Mouse (Mus musculus) intestine, embryonic 15.5 days (tissue): ENCODE data around the gene Psme1. TPM values are rescaled to one million over a fixed set of nuclear protein-coding genes. Genes with fewer than 3 reads are reported as not detected.

Experiments used
- ATAC-seq: fragments of 200-750 bp; cut with Nextera tagmentation; 2 replicates; pipeline ENCODE4 v1.8.0; 2017; ENCODE audit warnings: moderate TSS enrichment, moderate library complexity
- H3K27ac ChIP-seq: fragments of 300-500 bp; sonication (generic); 2 replicates; pipeline ENCODE4 v1.5.1; 2015; ENCODE audit warnings: mild to moderate bottlenecking, inconsistent platforms
- H3K27me3 ChIP-seq: fragments of 300-500 bp; sonication (generic); replicated peaks from 2 replicates; pipeline ENCODE4 v1.6.1; 2015; ENCODE audit warnings: inconsistent platforms
- H3K36me3 ChIP-seq: fragments of 300-500 bp; sonication (generic); 2 replicates; pipeline ENCODE4 v1.6.1; 2015; ENCODE audit warnings: inconsistent platforms
- H3K4me1 ChIP-seq: fragments of 300-500 bp; sonication (generic); replicated peaks from 2 replicates; pipeline ENCODE4 v1.6.1; 2015; ENCODE audit warnings: inconsistent platforms
- H3K4me2 ChIP-seq: fragments of 300-500 bp; sonication (generic); replicated peaks from 2 replicates; pipeline ENCODE4 v1.6.1; 2015; ENCODE audit warnings: mild to moderate bottlenecking, inconsistent platforms
- H3K4me3 ChIP-seq: fragments of 300-500 bp; sonication (generic); replicated peaks from 2 replicates; pipeline ENCODE4 v1.5.1; 2015; ENCODE audit warnings: inconsistent platforms
- H3K9ac ChIP-seq: fragments of 300-500 bp; sonication (generic); 2 replicates; pipeline ENCODE4 v1.6.1; 2015; ENCODE audit warnings: inconsistent platforms
- H3K9me3 ChIP-seq: fragments of 300-500 bp; sonication (generic); 2 replicates; pipeline ENCODE4 v1.6.1; 2016; ENCODE audit warnings: inconsistent platforms
- WGBS: fragments of 180-500 bp; shearing (Covaris S2); methylation state at CpG from one replicate; pipeline ENCODE4 v1.1.7; 2015; 5-methylcytosine and 5-hydroxymethylcytosine counted together
- polyA plus RNA-seq: library from polyadenylated mRNA; unstranded; fragments of >200 nt; fragmentation: Nextera tagmentation; extraction: Ambion mirVana; gene quantifications from 2 replicates; pipeline ENCODE4 v1.2.1, GENCODE M21; 2015

The Psme1 gene
- polyA plus RNA-seq, 1 experiment from 2014 or later: 197 TPM

DNA sequence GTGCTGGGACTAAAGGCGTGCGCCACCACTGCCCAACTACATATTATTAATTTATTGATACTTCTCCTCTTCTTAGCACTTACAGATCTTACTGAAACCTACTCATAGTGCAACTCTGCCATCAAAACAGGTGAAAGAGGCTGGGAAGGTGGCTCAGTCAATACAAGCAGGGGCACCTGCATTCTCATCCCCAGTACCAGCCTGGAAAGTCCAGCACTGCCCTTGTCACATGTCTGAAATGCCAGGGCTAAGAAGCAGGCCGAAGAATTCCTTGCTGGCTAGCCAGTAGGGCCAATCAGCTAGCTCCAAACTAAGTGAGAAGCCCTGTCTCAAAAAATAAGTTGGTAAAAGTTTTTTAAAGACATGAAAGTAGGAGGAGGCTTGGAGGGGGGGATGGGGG, 20.3 kb upstream of the Psme1 start:
- Histone ChIP-seq H3K4me1 (peaks cover 13% of the 10 kb centered on the region), H3K9ac (no peak overlapping the region), H3K4me3 (no peak overlapping the region), H3K4me2 (no peak overlapping the region), H3K27me3 (no peaks in the 10 kb centered on the region), H3K27ac (0 out of 2 replicates have a peak overlapping the region, but pooled peaks have one; percentile 64), H3K9me3 (no peaks in the 10 kb centered on the region), H3K36me3 (no peaks in the 10 kb centered on the region)
- WGBS: 86% methylated on average over 3 of the region's 3 CpGs
- no peak for ATAC-seq

DNA sequence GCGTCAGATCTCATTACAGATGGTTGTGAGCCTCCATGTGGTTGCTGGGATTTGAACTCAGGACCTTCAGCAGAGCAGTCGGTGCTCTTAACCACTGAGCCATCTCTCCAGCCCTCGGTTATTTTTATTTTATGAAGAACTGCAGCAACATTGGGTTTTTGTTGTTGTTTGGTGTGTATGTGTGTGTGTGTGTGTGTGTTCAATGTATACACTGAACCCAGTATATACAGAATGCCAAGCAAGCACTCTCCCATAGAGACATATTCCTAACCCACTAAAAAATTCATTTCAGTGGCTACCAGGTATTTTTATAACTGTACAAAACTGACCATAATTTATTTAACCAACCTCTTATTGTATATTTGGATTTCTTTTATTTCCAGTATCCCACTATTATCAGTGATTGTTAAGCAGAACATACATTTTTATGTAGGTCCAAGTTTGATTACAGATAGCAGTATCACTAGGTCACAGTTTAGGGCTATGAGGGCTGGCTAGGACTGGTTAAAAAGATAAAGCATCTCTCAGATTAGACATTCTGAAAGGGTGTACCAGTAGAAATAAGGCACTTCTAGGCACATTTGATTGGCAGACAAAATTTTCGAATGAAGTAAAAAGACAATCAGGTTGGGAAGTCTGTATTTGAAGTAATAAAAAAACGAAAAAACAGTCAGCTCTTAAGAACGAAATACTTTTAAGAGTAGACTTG, 19.0 kb upstream of the Psme1 start:
- H3K4me2 ChIP-seq: peak overlapping the region; percentile 68
- peak overlapping the region; percentile 97; the same call in 1 of the 2 replicates for H3K27ac ChIP-seq
- no peak for ATAC-seq
- peaks cover 13% of the 10 kb centered on the region for H3K4me1 ChIP-seq
- no peak overlapping the region for H3K9ac ChIP-seq
- H3K36me3 ChIP-seq: no peaks in the 10 kb centered on the region
- no peaks in the 10 kb centered on the region for H3K9me3 ChIP-seq
- H3K27me3 ChIP-seq: no peaks in the 10 kb centered on the region
- no peak overlapping the region for H3K4me3 ChIP-seq
- WGBS: 52% methylated on average over 6 of the region's 6 CpGs

DNA sequence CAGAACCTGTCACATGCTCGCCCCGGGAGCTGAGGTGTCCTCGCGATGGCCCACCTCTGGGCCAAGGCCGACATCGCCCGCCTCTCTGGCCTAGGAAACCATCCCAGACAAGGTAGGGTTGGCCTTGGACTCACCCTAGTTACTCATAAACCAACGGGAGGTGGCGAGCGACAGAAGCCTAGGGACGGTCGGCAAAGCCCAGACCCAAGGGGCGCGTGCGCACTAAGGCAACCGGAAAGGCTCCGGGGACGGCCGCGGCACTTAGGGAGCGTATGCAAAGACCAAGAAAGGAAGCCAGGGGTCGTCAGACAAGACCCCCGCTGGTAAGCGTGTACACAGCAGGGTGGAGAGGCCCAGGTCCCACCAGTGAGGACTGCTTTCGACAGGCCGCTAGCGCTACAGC, 18.1 kb upstream of the Psme1 start, which contains the start of gene Dcaf11:
Gene Dcaf11, plus strand, starts transcription at position 208 of the 403 bp plus-strand sequence.
- Histone ChIP-seq H3K27ac (peak within 1 kb of the TSS; percentile 97), H3K4me1 (peaks cover 13% of the 10 kb centered on the region), H3K27me3 (no peaks in the 10 kb centered on the region), H3K9me3 (no peaks in the 10 kb centered on the region), H3K36me3 (peaks cover 7% of the 10 kb centered on the region; the same call in 1 of the 2 replicates), H3K4me2 (peak within 1 kb of the TSS; percentile 68), H3K9ac (peak within 1 kb of the TSS; percentile 74), H3K4me3 (peak within 1 kb of the TSS; percentile 61)
- ATAC-seq: peak; percentile 89
- under 1% methylated on average over 27 of the region's 27 CpGs for WGBS

DNA sequence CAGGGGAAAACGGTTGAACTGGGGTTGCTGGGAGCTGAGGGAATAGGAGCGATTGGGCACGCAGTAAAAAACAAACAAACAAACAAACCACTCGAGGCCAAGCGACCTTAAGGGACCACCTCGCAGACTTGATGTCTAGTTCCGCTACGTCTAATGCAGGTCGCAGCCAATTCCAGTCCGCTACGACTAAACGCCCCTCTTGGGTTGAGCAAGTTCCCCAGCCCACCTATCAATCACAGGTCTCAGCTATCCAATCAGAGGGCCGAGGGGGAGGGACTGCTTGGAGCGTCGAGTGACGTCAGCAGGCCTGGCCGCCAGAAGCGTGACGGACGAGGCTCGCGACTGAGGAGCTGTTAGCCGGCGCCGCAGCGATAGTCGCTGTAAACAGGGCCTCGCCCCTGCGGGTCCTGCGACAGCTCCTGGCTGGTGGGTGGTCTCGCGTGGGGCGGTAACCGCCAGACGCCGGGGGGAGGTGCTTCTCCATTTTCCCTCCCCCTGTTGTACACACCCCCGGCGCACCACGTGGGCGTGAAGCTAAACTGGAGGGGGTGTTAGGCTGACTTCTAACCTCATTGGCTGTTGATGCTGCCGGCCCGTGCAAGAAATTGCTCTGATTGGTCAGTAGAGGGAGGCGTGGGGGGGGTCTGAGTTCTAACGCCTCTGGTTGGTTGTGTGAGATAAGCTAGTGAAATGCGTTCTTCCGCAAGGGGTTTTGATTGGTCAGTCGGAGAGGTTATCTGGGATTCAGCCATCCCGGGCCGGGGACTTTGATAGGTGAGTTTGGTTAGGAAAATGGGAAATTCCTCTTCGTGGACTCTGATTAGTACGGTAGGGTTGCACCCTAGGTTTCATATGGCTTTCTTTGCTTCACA, 17.5 kb upstream of the Psme1 start, which contains the start of gene A730061H03Rik:
Gene A730061H03Rik, minus strand, starts transcription at position 205 of the 872 bp plus-strand sequence.
- ATAC-seq: peak; percentile 96
- Histone ChIP-seq H3K4me2 (peak within 1 kb of the TSS; percentile 68), H3K9me3 (no peaks in the 10 kb centered on the region), H3K27ac (peak within 1 kb of the TSS; percentile 97), H3K4me3 (peak within 1 kb of the TSS; percentile 61), H3K9ac (peak within 1 kb of the TSS; percentile 74), H3K4me1 (peaks cover 13% of the 10 kb centered on the region), H3K36me3 (peaks cover 14% of the 10 kb centered on the region), H3K27me3 (no peaks in the 10 kb centered on the region)
- WGBS: under 1% methylated on average over 51 of the region's 51 CpGs

DNA sequence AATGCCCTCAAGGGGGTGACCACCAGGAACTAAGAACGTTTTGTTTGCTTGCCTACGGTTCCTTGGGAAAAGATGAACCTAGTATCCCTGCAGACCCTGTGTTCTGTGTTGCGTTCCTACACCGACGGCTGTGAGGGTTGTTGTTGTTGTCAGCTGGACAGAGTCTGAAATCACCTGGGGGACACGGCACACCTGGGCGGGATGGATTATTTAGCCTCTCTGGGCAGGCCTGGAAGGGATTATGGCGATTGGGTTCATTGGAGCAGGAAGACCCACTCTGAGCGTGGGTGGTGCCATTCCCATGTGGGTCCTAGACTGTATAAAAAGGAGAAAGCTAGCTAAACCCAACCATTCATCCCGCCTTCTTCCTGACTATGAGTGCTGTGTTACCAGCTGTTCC, 16.1 kb upstream of the Psme1 start:
- Histone ChIP-seq H3K9ac (no peak overlapping the region), H3K27me3 (no peaks in the 10 kb centered on the region), H3K27ac (no peak overlapping the region), H3K4me1 (peaks cover 13% of the 10 kb centered on the region), H3K4me3 (no peak overlapping the region), H3K4me2 (0 out of 2 replicates have a peak overlapping the region, but pooled peaks have one; percentile 68), H3K36me3 (peaks cover 22% of the 10 kb centered on the region), H3K9me3 (no peaks in the 10 kb centered on the region)
- WGBS: 84% methylated on average over 10 of the region's 10 CpGs
- no peak for ATAC-seq

DNA sequence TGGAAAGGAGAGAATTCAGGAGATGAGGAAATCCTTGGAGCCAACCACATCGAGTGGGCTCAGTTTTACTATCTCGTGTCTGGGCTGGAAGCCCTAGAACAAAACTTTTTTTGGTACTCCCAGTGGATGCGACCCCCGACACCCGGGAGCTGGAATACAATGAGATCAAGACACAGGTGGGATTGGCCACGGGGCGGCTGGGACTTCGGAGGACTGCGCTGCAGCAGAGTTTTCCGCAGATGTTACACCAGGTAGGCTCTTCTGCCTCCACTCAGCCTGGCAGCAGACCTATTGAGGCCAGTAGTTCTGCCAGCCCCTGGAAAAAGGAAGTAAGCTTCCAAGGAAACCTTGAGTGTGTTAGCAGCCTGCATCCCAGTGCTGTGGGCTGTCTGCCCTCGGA, 14.7 kb upstream of the Psme1 start:
- H3K27me3 ChIP-seq: no peaks in the 10 kb centered on the region
- H3K36me3 ChIP-seq: peaks cover 23% of the 10 kb centered on the region
- no peak overlapping the region for H3K4me3 ChIP-seq
- no peaks in the 10 kb centered on the region for H3K9me3 ChIP-seq
- peaks cover 13% of the 10 kb centered on the region for H3K4me1 ChIP-seq
- H3K4me2 ChIP-seq: no peak overlapping the region
- 91% methylated on average over 11 of the region's 11 CpGs for WGBS
- H3K27ac ChIP-seq: no peak overlapping the region
- no peak for ATAC-seq
- no peak overlapping the region for H3K9ac ChIP-seq

DNA sequence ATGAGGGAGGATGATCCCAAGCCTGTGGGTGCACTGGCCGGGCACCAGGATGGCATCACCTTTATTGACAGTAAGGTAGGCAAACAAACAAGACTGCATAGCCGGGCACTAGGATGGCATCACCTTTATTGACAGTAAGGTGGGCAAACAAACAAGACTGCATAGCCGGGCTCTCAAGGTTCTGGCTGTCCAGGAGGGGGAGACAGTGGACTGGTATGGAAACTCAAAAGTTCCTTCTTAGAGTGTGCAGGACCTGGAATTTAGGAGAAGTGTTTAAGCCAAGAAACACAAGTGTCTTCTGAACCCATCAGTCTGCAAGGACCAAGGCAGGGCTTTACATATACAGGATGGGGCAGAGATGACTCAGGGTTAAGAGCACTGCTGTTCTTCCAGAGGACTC, 12.2 kb upstream of the Psme1 start:
- WGBS: 67% methylated on average over 3 of the region's 3 CpGs
- H3K9ac ChIP-seq: no peak overlapping the region
- H3K4me3 ChIP-seq: no peak overlapping the region
- H3K4me2 ChIP-seq: no peak overlapping the region
- no peak for ATAC-seq
- peaks cover 13% of the 10 kb centered on the region for H3K4me1 ChIP-seq
- no peaks in the 10 kb centered on the region for H3K27me3 ChIP-seq
- no peaks in the 10 kb centered on the region for H3K9me3 ChIP-seq
- peaks cover 29% of the 10 kb centered on the region for H3K36me3 ChIP-seq
- H3K27ac ChIP-seq: no peak overlapping the region

DNA sequence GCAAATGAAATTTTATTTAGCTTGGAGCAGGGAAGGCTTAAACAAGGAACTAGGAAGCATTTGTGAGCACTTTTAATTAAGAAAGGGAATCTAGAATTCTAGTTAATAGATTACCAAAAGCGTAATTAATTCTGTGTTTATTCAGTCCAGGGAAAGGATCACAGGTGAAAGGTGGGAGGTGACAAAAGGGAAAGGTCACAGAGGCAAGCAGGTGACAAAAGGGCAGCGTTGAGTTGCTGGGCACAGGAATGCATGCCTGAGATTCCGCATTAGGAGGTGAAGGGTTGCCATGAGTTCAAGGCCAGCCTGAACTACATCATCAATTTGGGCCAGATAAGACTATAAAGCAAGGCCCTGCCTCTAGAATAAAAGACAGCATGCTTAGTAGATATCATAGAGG, 10.4 kb upstream of the Psme1 start:
- no peaks in the 10 kb centered on the region for H3K27me3 ChIP-seq
- H3K4me1 ChIP-seq: no peaks in the 10 kb centered on the region
- H3K36me3 ChIP-seq: peaks cover 29% of the 10 kb centered on the region
- no peak overlapping the region for H3K4me3 ChIP-seq
- H3K27ac ChIP-seq: no peak overlapping the region
- H3K4me2 ChIP-seq: no peak overlapping the region
- no peak for ATAC-seq
- WGBS: 74% methylated on average over 3 of the region's 3 CpGs
- H3K9me3 ChIP-seq: no peaks in the 10 kb centered on the region
- no peak overlapping the region for H3K9ac ChIP-seq

DNA sequence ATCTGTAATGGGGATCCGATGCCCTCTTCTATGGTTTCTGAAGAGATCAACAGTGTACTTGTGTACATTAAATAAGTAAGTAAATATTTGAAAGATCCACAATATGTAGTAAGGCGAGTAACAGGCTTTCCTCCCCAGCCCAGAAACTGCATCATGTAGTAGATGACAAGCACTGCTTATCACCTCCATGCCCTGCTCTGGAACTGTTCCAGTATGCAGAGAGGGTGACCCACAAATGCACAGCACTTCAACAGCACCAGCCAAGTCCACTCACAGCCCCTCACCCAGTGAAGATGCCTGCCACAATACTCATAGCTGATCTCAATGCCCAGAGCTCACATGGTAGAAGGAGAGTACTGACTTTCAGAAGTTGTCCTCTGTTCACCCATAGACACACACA, 7.3 kb upstream of the Psme1 start:
- ATAC-seq: no peak
- Histone ChIP-seq H3K27ac (no peak overlapping the region), H3K4me3 (no peak overlapping the region), H3K27me3 (no peaks in the 10 kb centered on the region), H3K36me3 (peaks cover 13% of the 10 kb centered on the region; the same call in 1 of the 2 replicates), H3K4me1 (peaks cover 3% of the 10 kb centered on the region; the same call in 1 of the 2 replicates), H3K4me2 (no peak overlapping the region), H3K9me3 (no peaks in the 10 kb centered on the region), H3K9ac (no peak overlapping the region)
- 85% methylated on average over 2 of the region's 2 CpGs for WGBS

DNA sequence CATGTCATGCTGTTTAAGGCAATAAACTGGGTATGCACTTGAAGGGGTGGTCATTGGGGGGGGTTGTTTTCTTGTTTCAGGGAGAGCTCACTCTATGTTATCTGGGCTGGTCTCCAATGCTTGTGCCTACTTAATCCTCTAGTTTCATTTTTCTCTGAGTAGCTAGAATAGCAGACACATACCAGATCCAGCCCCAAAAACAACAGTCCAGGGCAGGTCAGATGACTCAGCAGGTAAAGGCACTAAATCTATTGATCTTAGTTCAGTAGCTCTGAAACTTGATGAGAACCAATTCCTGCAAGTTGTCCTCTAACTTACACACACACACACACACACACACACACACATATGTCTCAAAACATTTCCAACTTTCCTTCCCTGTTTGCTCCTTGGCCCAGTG, 6.2 kb upstream of the Psme1 start:
- ATAC-seq: no peak
- no peaks in the 10 kb centered on the region for H3K27me3 ChIP-seq

DNA sequence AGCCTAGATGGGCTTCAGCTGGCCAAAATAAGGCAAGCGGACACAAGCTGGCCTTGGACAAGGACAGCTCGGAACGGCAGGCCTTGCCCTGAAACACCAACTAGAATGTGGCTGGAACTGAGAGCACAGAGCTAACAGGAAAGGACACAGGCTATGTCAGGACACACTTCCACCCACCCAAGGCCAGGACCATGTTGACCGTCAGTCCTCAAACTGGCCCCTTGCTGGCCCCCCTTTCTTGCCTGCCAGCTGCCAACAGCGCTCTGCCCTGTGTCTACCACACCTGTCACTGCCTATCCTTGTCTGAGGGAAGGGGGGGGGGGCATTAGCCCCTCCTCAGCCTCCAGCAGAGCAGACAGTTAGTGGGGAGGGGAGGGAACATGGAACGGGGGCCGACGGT, 2.6 kb upstream of the Psme1 start, which contains the start of gene Fitm1:
Gene Fitm1, plus strand, starts transcription at position 316 of the 400 bp plus-strand sequence.
- ATAC-seq: no peak
- Histone ChIP-seq H3K27me3 (no peaks in the 10 kb centered on the region), H3K4me2 (no peak within 1 kb of the TSS), H3K4me1 (peaks cover 10% of the 10 kb centered on the region), H3K36me3 (0 out of 2 replicates have a peak, but pooled peaks cover 2% of the 10 kb centered on the region), H3K4me3 (no peak within 1 kb of the TSS), H3K27ac (no peak within 1 kb of the TSS), H3K9me3 (no peaks in the 10 kb centered on the region), H3K9ac (no peak within 1 kb of the TSS)
- WGBS: 65% methylated on average over 8 of the region's 8 CpGs

More for the DNA sequence above, 6.2 kb upstream of the Psme1 start:
- H3K4me3 ChIP-seq: no peak overlapping the region
- peaks cover 6% of the 10 kb centered on the region; the same call in 1 of the 2 replicates for H3K36me3 ChIP-seq
- no peak overlapping the region for H3K27ac ChIP-seq
- peaks cover 7% of the 10 kb centered on the region; the same call in 1 of the 2 replicates for H3K4me1 ChIP-seq
- H3K4me2 ChIP-seq: no peak overlapping the region
- no peak overlapping the region for H3K9ac ChIP-seq
- H3K9me3 ChIP-seq: no peaks in the 10 kb centered on the region

DNA sequence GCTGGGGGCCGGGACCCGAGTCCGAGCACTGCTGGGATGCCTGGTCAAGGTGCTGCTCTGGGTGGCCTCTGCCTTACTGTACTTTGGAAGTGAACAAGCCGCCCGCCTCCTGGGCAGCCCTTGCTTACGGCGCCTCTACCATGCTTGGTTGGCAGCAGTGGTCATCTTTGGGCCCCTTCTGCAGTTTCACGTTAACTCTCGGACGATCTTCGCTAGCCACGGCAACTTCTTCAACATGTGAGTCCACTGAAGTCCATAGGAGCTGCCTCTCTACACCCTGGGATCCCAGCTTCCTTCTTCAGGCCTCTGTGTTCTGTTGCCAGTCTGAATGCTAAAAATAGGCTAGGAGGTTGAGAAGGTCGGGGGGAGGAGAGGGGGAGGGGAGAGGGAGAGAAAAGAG, 2.2 kb upstream of the Psme1 start:
- Histone ChIP-seq H3K27ac (no peak overlapping the region), H3K36me3 (peaks cover 6% of the 10 kb centered on the region; the same call in 1 of the 2 replicates), H3K4me2 (no peak overlapping the region), H3K9me3 (no peaks in the 10 kb centered on the region), H3K27me3 (no peaks in the 10 kb centered on the region), H3K9ac (no peak overlapping the region), H3K4me3 (no peak overlapping the region), H3K4me1 (peaks cover 10% of the 10 kb centered on the region)
- no peak for ATAC-seq
- 70% methylated on average over 13 of the region's 13 CpGs for WGBS
